Mouse (Mus musculus) liver, embryonic 16.5 days (tissue): ENCODE measurements around the gene Agbl1. TPM values are rescaled to one million over a fixed set of nuclear protein-coding genes. Genes with fewer than 3 reads are reported as not detected.

Source experiments
- ATAC-seq: fragments of 200-750 bp; cut with Nextera tagmentation; 2 replicates; pipeline ENCODE4 v1.8.0; 2017; ENCODE audit warnings: low read depth, mild to moderate bottlenecking, moderate number of reproducible peaks, moderate library complexity
- H3K27ac ChIP-seq: fragments of 300-500 bp; sonication (generic); 2 replicates; pipeline ENCODE4 v1.5.1; 2014; ENCODE audit warnings: mild to moderate bottlenecking, low read length
- H3K27me3 ChIP-seq: fragments of 300-500 bp; sonication (generic); 2 replicates; pipeline ENCODE4 v1.6.1; 2014; ENCODE audit warnings: low read depth, low read length, mixed read lengths; ENCODE audit not compliant: control insufficient read depth, insufficient read depth
- H3K36me3 ChIP-seq: fragments of 300-500 bp; sonication (generic); 2 replicates; pipeline ENCODE4 v1.6.1; 2014; ENCODE audit warnings: mild to moderate bottlenecking; ENCODE audit not compliant: control insufficient read depth, insufficient read depth
- H3K4me1 ChIP-seq: fragments of 300-500 bp; sonication (generic); 2 replicates; pipeline ENCODE4 v1.6.1; 2014; ENCODE audit warnings: low read depth, low read length, mixed read lengths; ENCODE audit not compliant: control insufficient read depth
- H3K4me2 ChIP-seq: fragments of 300-500 bp; sonication (generic); 2 replicates; pipeline ENCODE4 v1.6.1; 2014; ENCODE audit warnings: low read depth, low read length, mixed read lengths
- H3K4me3 ChIP-seq: fragments of 300-500 bp; sonication (generic); 2 replicates; pipeline ENCODE4 v1.5.1; 2014; ENCODE audit warnings: low read depth, mild to moderate bottlenecking, low read length
- H3K9ac ChIP-seq: fragments of 300-500 bp; sonication (generic); 2 replicates; pipeline ENCODE4 v1.6.1; 2014; ENCODE audit warnings: low read depth, low read length
- H3K9me3 ChIP-seq: fragments of 300-500 bp; sonication (generic); replicated peaks from 2 replicates; pipeline ENCODE4 v1.6.1; 2016; ENCODE audit warnings: low read length; ENCODE audit not compliant: control insufficient read depth
- WGBS: fragments of 180-500 bp; shearing (Covaris S2); extraction: QIAGEN DNeasy Blood & Tissue Kit; methylation state at CpG from one replicate; pipeline ENCODE4 v1.1.7; 2014; ENCODE audit not compliant: insufficient replicate concordance; 5-methylcytosine and 5-hydroxymethylcytosine counted together
- polyA plus RNA-seq: library from polyadenylated mRNA; unstranded; fragments of >200 nt; fragmentation: Nextera tagmentation; extraction: Ambion mirVana; gene quantifications from 2 replicates; pipeline ENCODE4 v1.2.1, GENCODE M21; 2015

Gene Agbl1
- polyA plus RNA-seq, 1 experiment from 2014 or later: not detected

- Histone ChIP-seq H3K9me3 (no peaks in the 10 kb centered on the region), H3K4me3 (no peak overlapping the region), H3K27me3 (no peaks in the 10 kb centered on the region), H3K4me1 (no peaks in the 10 kb centered on the region), H3K4me2 (no peak overlapping the region), H3K27ac (no peak overlapping the region), H3K9ac (no peak overlapping the region), H3K36me3 (no peaks in the 10 kb centered on the region)
- no peak for ATAC-seq
- 11% methylated on average over 1 of the region's 1 CpGs for WGBS
These were observed 559.0 kb downstream of the Agbl1 start for GRCm38 (mm10) chr7:76788561-76789306.

GRCm38 (mm10) chr7:76790041-76790440 is 560.4 kb downstream of the Agbl1 start:
- no peaks in the 10 kb centered on the region for H3K27me3 ChIP-seq
- H3K27ac ChIP-seq: no peak overlapping the region
- no peak overlapping the region for H3K4me2 ChIP-seq
- no peaks in the 10 kb centered on the region for H3K9me3 ChIP-seq
- no peak overlapping the region for H3K4me3 ChIP-seq
- WGBS: 33% methylated on average over 2 of the region's 2 CpGs
- no peaks in the 10 kb centered on the region for H3K36me3 ChIP-seq
- no peak overlapping the region for H3K9ac ChIP-seq
- ATAC-seq: no peak
- H3K4me1 ChIP-seq: no peaks in the 10 kb centered on the region

GRCm38 (mm10) chr7:76791247-76791646 is 561.6 kb downstream of the Agbl1 start:
- Histone ChIP-seq H3K27me3 (no peaks in the 10 kb centered on the region), H3K4me3 (no peak overlapping the region), H3K36me3 (no peaks in the 10 kb centered on the region), H3K9ac (no peak overlapping the region), H3K9me3 (no peaks in the 10 kb centered on the region), H3K27ac (no peak overlapping the region), H3K4me2 (no peak overlapping the region), H3K4me1 (no peaks in the 10 kb centered on the region)
- WGBS: 56% methylated on average over 4 of the region's 4 CpGs
- ATAC-seq: no peak

GRCm38 (mm10) chr7:76810003-76810402 is 580.3 kb downstream of the Agbl1 start:
- H3K9me3 ChIP-seq: no peaks in the 10 kb centered on the region; the same call in 1 of the 2 replicates
- ATAC-seq: no peak
- 25% methylated on average over 3 of the region's 3 CpGs for WGBS
- H3K9ac ChIP-seq: no peak overlapping the region
- no peak overlapping the region for H3K4me3 ChIP-seq
- no peaks in the 10 kb centered on the region for H3K27me3 ChIP-seq
- H3K4me1 ChIP-seq: no peaks in the 10 kb centered on the region
- no peak overlapping the region for H3K4me2 ChIP-seq
- H3K27ac ChIP-seq: no peak overlapping the region
- H3K36me3 ChIP-seq: no peaks in the 10 kb centered on the region

- Histone ChIP-seq H3K4me2 (no peak overlapping the region), H3K4me1 (no peaks in the 10 kb centered on the region), H3K9ac (no peak overlapping the region), H3K9me3 (no peaks in the 10 kb centered on the region), H3K27me3 (no peaks in the 10 kb centered on the region), H3K4me3 (no peak overlapping the region), H3K36me3 (no peaks in the 10 kb centered on the region), H3K27ac (no peak overlapping the region)
- 49% methylated on average over 2 of the region's 2 CpGs for WGBS
- no peak for ATAC-seq
These were observed 590.9 kb downstream of the Agbl1 start for GRCm38 (mm10) chr7:76820571-76820970.

GRCm38 (mm10) chr7:76842146-76842545 is 612.5 kb downstream of the Agbl1 start:
- no peak for ATAC-seq
- Histone ChIP-seq H3K9ac (no peak overlapping the region), H3K9me3 (no peaks in the 10 kb centered on the region), H3K36me3 (no peaks in the 10 kb centered on the region), H3K27me3 (no peaks in the 10 kb centered on the region), H3K4me1 (no peaks in the 10 kb centered on the region), H3K27ac (no peak overlapping the region), H3K4me3 (no peak overlapping the region), H3K4me2 (no peak overlapping the region)
- 59% methylated on average over 3 of the region's 3 CpGs for WGBS

GRCm38 (mm10) chr7:76889416-76890209 is 659.9 kb downstream of the Agbl1 start:
- Histone ChIP-seq H3K9ac (no peak overlapping the region), H3K4me3 (no peak overlapping the region), H3K9me3 (no peaks in the 10 kb centered on the region), H3K27me3 (no peaks in the 10 kb centered on the region), H3K4me2 (no peak overlapping the region), H3K4me1 (no peaks in the 10 kb centered on the region), H3K36me3 (no peaks in the 10 kb centered on the region), H3K27ac (no peak overlapping the region)
- no peak for ATAC-seq
- WGBS: 68% methylated on average over 22 of the region's 22 CpGs

GRCm38 (mm10) chr7:76904096-76904495 is 674.4 kb downstream of the Agbl1 start:
- Histone ChIP-seq H3K4me3 (no peak overlapping the region), H3K36me3 (no peaks in the 10 kb centered on the region), H3K4me1 (no peaks in the 10 kb centered on the region), H3K4me2 (no peak overlapping the region), H3K27me3 (no peaks in the 10 kb centered on the region), H3K9ac (no peak overlapping the region), H3K9me3 (no peaks in the 10 kb centered on the region), H3K27ac (no peak overlapping the region)
- WGBS: 63% methylated on average over 1 of the region's 1 CpGs
- ATAC-seq: no peak

GRCm38 (mm10) chr7:76911672-76912071 is 682.0 kb downstream of the Agbl1 start:
- Histone ChIP-seq H3K9me3 (no peaks in the 10 kb centered on the region), H3K4me2 (no peak overlapping the region), H3K27me3 (no peaks in the 10 kb centered on the region), H3K4me3 (no peak overlapping the region), H3K9ac (no peak overlapping the region), H3K27ac (no peak overlapping the region), H3K4me1 (no peaks in the 10 kb centered on the region), H3K36me3 (no peaks in the 10 kb centered on the region)
- no peak for ATAC-seq
- 60% methylated on average over 5 of the region's 5 CpGs for WGBS
